Mouse (Mus musculus) left cerebral cortex, postnatal 4 days (tissue): ENCODE data around the gene Ccdc9b. TPM values are rescaled to one million over a fixed set of nuclear protein-coding genes. Genes with fewer than 3 reads are reported as not detected.

Experiments
- DNase-seq: peaks from one replicate; pipeline ENCODE4 v3.0.0-alpha.2; 2022
- intact Hi-C: fragments of 180-260 bp; cut with DNase I; formaldehyde crosslinking; loops from one replicate; pipeline ENCODE4 v1.15.1; 2025
- total RNA-seq, 2 experiments: library from RNA; stranded (reverse); gene quantifications; 2 replicates each; pipeline ENCODE4 v1.2.3; 2021

The Ccdc9b gene
- total RNA-seq, 2 experiments from 2014 or later = 1.8 to 2.1 TPM

- intact Hi-C loops = no loop called here
- DNase-seq = no peak
These were observed 38.6 kb downstream of the Ccdc9b start for GRCm38 (mm10) chr2:118723693-118724486.

DNA sequence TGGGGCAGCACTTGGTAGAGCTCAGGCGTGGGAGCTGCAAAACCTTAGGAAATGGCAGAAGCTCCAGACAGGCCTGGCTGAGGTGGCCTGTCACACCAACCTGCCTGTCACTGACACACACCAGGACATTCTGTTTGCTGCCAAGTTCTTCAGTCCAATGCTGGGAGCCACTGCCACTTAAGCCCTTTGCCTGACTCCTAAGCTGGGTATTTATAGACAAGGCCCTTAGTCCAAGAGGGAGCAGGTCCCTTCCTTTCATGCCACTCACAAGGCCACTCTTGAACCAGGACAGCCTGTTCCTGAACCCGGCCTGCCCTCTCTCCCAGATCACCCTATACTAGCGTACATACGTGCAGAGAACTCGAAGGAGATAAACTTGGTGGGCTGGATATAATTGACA is 45.8 kb downstream of the Ccdc9b start:
- DNase-seq = no peak
- intact Hi-C loops = no loop called here

GRCm38 (mm10) chr2:118714230-118714629 is 48.2 kb downstream of the Ccdc9b start:
- intact Hi-C loops = no loop called here
- no peak for DNase-seq

DNA sequence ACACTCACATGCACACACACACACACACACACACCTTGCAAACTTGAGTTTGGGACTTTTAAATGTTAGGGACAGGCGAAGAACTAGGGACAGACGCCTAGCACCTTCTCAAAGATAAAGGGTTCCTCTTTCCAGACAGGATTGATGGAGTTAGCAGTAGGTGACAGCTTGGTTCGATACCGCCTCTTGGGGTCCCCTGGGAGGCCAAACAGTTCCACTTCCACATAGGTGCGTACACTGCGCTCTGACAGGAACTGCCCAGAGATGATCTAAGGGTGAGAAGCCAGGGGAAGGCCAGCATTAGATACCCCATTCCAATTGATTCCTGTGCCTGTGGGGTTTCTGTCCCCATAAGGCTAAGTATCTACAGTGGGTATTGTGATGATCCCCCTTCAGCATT is 48.8 kb downstream of the Ccdc9b start:
- no peak for DNase-seq
- intact Hi-C loops = no loop called here

GRCm38 (mm10) chr2:118711038-118711494 is 51.4 kb downstream of the Ccdc9b start:
- intact Hi-C loops = no loop called here
- peak; percentile 51 for DNase-seq

DNA sequence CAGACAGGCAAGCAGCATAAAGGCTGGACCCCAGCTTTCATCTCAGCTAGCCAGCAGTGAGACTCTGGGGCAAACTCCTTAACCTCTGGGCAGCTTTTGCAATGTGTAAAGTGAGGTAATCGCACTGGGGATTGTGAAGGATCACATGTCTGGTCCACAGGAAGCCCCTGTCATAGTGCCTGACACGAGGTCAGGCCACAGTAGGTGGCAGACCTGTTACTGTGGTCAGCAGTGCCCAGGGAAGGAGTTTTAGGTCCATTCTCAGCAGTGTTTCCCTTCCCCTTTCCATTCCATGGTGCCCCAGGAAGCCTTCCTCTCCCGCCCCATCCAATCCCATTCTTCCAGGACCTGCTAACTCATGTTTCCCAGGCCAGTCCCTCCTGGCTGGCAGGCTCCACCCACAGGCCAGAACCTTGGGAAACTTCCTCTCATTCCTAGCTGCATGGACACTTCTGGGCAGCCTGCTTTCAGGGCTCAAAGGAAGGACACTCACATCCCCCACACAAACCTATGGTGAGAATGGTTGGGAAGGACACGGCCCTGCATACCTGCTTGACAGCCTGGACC is 52.7 kb downstream of the Ccdc9b start:
- no peak for DNase-seq
- intact Hi-C loops = no loop called here

GRCm38 (mm10) chr2:118708472-118708871 is 54.0 kb downstream of the Ccdc9b start:
- no peak for DNase-seq
- intact Hi-C loops = no loop called here

- no peak for DNase-seq
- intact Hi-C loops = no loop called here
These were observed 56.0 kb downstream of the Ccdc9b start for GRCm38 (mm10) chr2:118706436-118706835.

Other genes starting within 250 kb of the Ccdc9b start
- gene Bmf, start 213.0 kb downstream of the Ccdc9b start, total RNA-seq = 1 to 10 TPM; 5.7 to 6.0 TPM
- gene Bub1b, start 164.4 kb downstream of the Ccdc9b start, total RNA-seq = 1 to 10 TPM; 5.7 to 5.9 TPM
- 100 to 1,000 TPM; 142 to 154 TPM for gene Pak6, start 99.4 kb downstream of the Ccdc9b start, total RNA-seq
- gene Ankrd63, start 58.7 kb downstream of the Ccdc9b start, total RNA-seq = 1 to 10 TPM; 2.2 to 2.5 TPM
- 1 to 10 TPM; 1.8 to 2.1 TPM for gene Plcb2, start 34.2 kb downstream of the Ccdc9b start, total RNA-seq
- 10 to 100 TPM; 17.8 to 19.7 TPM for gene Inafm2, start 16.9 kb downstream of the Ccdc9b start, total RNA-seq
- not detected for gene Phgr1, start 10.1 kb upstream of the Ccdc9b start, total RNA-seq
- 100 to 1,000 TPM; 109 to 128 TPM for gene Disp2, start 17.1 kb upstream of the Ccdc9b start, total RNA-seq
- 1 to 10 TPM; 7.6 to 8.3 TPM for gene Knstrn, start 51.3 kb upstream of the Ccdc9b start, total RNA-seq
- 10 to 100 TPM; 50.7 to 57.6 TPM for gene Ivd, start 99.3 kb upstream of the Ccdc9b start, total RNA-seq
- gene Bahd1, start 137.7 kb upstream of the Ccdc9b start, total RNA-seq = 10 to 100 TPM; 32.3 to 35.6 TPM
- 1 to 10 TPM; 4.0 to 4.3 TPM for gene Chst14, start 163.8 kb upstream of the Ccdc9b start, total RNA-seq